ENCODE assay signal across 10 mouse cellular contexts in the genomic region with DNA sequence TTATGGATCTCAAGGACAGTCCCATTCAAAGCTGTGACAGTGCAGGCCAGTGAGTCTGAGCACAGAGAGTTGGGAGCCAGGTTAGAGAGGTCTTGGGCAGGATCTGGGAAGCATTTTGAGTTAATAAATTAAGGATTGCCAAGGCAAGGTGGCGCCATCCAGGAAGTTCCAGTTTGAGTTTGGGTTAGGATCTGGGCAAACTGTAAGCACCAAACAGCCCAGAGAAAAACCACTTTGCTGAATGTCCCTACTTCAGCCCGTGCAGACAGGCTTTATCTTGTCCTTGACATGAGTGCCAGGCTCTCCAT.
DNase-seq lines count a peak whose midpoint lies in the region; ATAC-seq and TF ChIP-seq lines count a peak whose summit lies in the region.
"Had no signal": no experiment of that assay in that cellular context is flagged by ENCODE, and none has a peak within 500 bp of the region (broad histone marks: within the 10 kb centered on the region; RNA-seq: fewer than 3 reads in every experiment).

No protein-coding gene starts in this region.

- H3K4me2 ChIP-seq in hindbrain, embryonic 16.5 days (ENCODE audit: low read length): no peak overlapping the region
- no peak overlapping the region for H3K4me2 ChIP-seq in midbrain, embryonic 15.5 days

- H3K27ac ChIP-seq in liver, adult 2 months (replicated peaks; ENCODE audit: insufficient read depth, low read depth, low read length): 0 out of 2 replicates have a peak overlapping the region, but pooled peaks have one; percentile 0
- H3K27ac ChIP-seq in hindbrain, embryonic 16.5 days (ENCODE audit: low read depth, low read length): peak overlapping the region; percentile 36; the same call in 1 of the 2 replicates
- H3K27ac ChIP-seq in midbrain, embryonic 15.5 days: peak overlapping the region; percentile 23; the same call in 1 of the 2 replicates

- no peak for TF ChIP-seq POLR2A in liver, adult 2 months (IDR thresholded peaks at IDR 0.05; ENCODE audit: extremely low read depth, insufficient read depth, low read length)

- H3K4me1 ChIP-seq in liver, adult 2 months (ENCODE audit: control insufficient read depth, insufficient read depth, low read length): peaks cover 10% of the 10 kb centered on the region
- H3K4me1 ChIP-seq in hindbrain, embryonic 16.5 days (ENCODE audit: control insufficient read depth, insufficient read depth, low read depth, low read length): peaks cover 4% of the 10 kb centered on the region; the same call in 1 of the 2 replicates
- peaks cover 11% of the 10 kb centered on the region for H3K4me1 ChIP-seq in midbrain, embryonic 15.5 days

- no peaks in the 10 kb centered on the region for H3K9me3 ChIP-seq in hindbrain, embryonic 16.5 days (ENCODE audit: control insufficient read depth, low read length)
- H3K9me3 ChIP-seq in midbrain, embryonic 15.5 days: no peaks in the 10 kb centered on the region

- no peaks in the 10 kb centered on the region for H3K79me2 ChIP-seq in liver, adult 2 months (ENCODE audit: control insufficient read depth, insufficient read depth, low read length)

- no peak overlapping the region for H3K4me3 ChIP-seq in liver, adult 2 months (ENCODE audit: insufficient read depth, low read depth, low read length)
- H3K4me3 ChIP-seq in hindbrain, embryonic 16.5 days (ENCODE audit: low read length): no peak overlapping the region
- H3K4me3 ChIP-seq in midbrain, embryonic 15.5 days: no peak overlapping the region

- 72% methylated on average over 2 of the region's 2 CpGs for WGBS in liver, adult 2 months
- 89% methylated on average over 2 of the region's 2 CpGs for WGBS in hindbrain, embryonic 16.5 days
- 94% methylated on average over 2 of the region's 2 CpGs for WGBS in midbrain, embryonic 15.5 days

- H3K27me3 ChIP-seq in liver, adult 2 months (ENCODE audit: control insufficient read depth, insufficient read depth, low read length): no peaks in the 10 kb centered on the region
- no peaks in the 10 kb centered on the region for H3K27me3 ChIP-seq in hindbrain, embryonic 16.5 days (replicated peaks; ENCODE audit: control insufficient read depth, insufficient read depth, low read length)
- no peaks in the 10 kb centered on the region for H3K27me3 ChIP-seq in midbrain, embryonic 15.5 days (replicated peaks)

- TF ChIP-seq CTCF in liver, adult 2 months (IDR thresholded peaks at IDR 0.05; ENCODE audit: low read depth, low read length): no peak

- no peak overlapping the region for H3K9ac ChIP-seq in liver, adult 2 months (ENCODE audit: low read depth, low read length)
- no peak overlapping the region for H3K9ac ChIP-seq in hindbrain, embryonic 16.5 days (ENCODE audit: low read depth, low read length)
- no peak overlapping the region for H3K9ac ChIP-seq in midbrain, embryonic 15.5 days

- ATAC-seq in hindbrain, embryonic 16.5 days: no peak
- ATAC-seq in midbrain, embryonic 15.5 days (replicated peaks): no peak

- H3K36me3 ChIP-seq in liver, adult 2 months (ENCODE audit: control insufficient read depth, insufficient read depth, low read length): no peaks in the 10 kb centered on the region
- H3K36me3 ChIP-seq in hindbrain, embryonic 16.5 days (ENCODE audit: control insufficient read depth, insufficient read depth, low read length): no peaks in the 10 kb centered on the region
- no peaks in the 10 kb centered on the region for H3K36me3 ChIP-seq in midbrain, embryonic 15.5 days (replicated peaks)

- DNase-seq in adrenal gland, postnatal 10 days: peak; percentile 47
- DNase-seq in adrenal gland, postnatal 4 days (ENCODE audit: low spot score in 2 of 2): no peak
- DNase-seq in liver, adult 2 months (ENCODE audit: extremely low read depth, low read depth, low spot score): no peak
- no peak for DNase-seq in liver
- DNase-seq in thymus, adult 18-20 months: no peak
- DNase-seq in cerebellum, postnatal 4 days (ENCODE audit: low spot score in 2 of 2): no peak
- DNase-seq: cerebellum, adult 11 months; spleen, adult 18-20 months had no signal
